In the genomic region with DNA sequence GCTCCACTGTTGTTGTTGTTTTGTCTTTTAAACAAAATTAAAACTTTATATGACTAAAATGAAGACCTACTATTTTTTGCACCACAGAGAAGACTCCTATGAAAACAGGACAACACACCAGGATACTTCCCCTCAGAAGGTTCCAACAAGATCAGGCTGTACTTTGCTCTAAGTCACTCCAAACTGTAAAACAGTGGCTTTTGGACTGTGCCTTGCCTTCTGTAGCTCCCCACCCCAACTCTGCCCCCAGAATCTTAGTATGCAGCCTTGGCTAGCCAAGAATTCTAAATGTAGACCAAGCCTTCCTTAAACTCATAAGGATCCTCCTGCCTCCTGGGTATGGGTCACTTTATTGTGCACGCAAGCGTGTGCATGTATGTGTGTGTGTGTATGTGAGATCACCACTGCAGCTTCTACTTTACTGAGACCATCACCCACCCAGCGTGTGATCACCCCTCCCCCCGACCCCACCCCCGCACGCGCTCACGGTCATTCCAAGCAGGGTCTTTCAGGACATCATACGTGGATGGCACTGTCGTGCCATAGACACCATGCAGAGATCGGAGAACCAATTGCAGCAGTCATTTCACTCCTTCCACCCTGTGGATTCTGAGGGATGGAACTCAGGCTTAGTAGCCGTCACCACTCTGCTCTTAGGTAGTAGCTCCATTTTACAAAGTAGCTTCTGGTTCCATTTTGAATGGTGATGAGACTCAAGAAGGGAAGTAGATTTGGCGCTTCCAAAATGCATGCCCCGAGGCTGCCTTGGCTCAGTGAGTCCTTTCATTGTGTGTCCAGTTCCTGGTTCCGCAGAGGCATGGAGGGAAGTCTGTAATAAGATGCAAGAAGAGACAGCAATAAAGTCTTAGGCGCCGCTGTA, we compare ENCODE assay signal across 8 mouse cellular contexts. TPM values are rescaled to one million over a fixed set of nuclear protein-coding genes. Genes with fewer than 3 reads are reported as not detected.
A peak's percentile ranks its signal among the peaks of the same experiment; 100 is the strongest.
DNase-seq lines count a peak whose midpoint lies in the region; ATAC-seq and TF ChIP-seq lines count a peak whose summit lies in the region.

No protein-coding gene starts in this region.

- H3K4me1 ChIP-seq in cerebellum, adult 2 months (ENCODE audit: control insufficient read depth, insufficient read depth, low read length), result peaks cover 21% of the 10 kb centered on the region
- peaks cover 16% of the 10 kb centered on the region; the same call in 1 of the 2 replicates for H3K4me1 ChIP-seq in lung, postnatal 0 days (ENCODE audit: insufficient read depth, low read depth, low read length)
- H3K4me1 ChIP-seq in hindbrain, postnatal 0 days (ENCODE audit: insufficient read depth, low read length), result peaks cover 34% of the 10 kb centered on the region
- peaks cover 47% of the 10 kb centered on the region for H3K4me1 ChIP-seq in midbrain, embryonic 13.5 days (replicated peaks)

- H3K36me3 ChIP-seq in lung, postnatal 0 days (ENCODE audit: insufficient read depth, low read length), result no peaks in the 10 kb centered on the region
- no peaks in the 10 kb centered on the region for H3K36me3 ChIP-seq in hindbrain, postnatal 0 days (ENCODE audit: insufficient read depth, low read length)
- H3K36me3 ChIP-seq in midbrain, embryonic 13.5 days, result 0 out of 2 replicates have a peak, but pooled peaks cover 3% of the 10 kb centered on the region

- no peaks in the 10 kb centered on the region for H3K9me3 ChIP-seq in lung, postnatal 0 days (ENCODE audit: low read length)
- no peaks in the 10 kb centered on the region for H3K9me3 ChIP-seq in hindbrain, postnatal 0 days (ENCODE audit: low read length)
- no peaks in the 10 kb centered on the region for H3K9me3 ChIP-seq in midbrain, embryonic 13.5 days

- no peak for ATAC-seq in lung, postnatal 0 days
- ATAC-seq in hindbrain, postnatal 0 days, result peak; percentile 39
- peak; percentile 27 for ATAC-seq in midbrain, embryonic 13.5 days

- peak overlapping the region; percentile 91; the same call in 1 of the 2 replicates for H3K9ac ChIP-seq in lung, postnatal 0 days (replicated peaks; ENCODE audit: low read depth)
- peak overlapping the region; percentile 97 for H3K9ac ChIP-seq in hindbrain, postnatal 0 days (replicated peaks; ENCODE audit: low read length)
- peak overlapping the region; percentile 99 for H3K9ac ChIP-seq in midbrain, embryonic 13.5 days (replicated peaks)

- peak overlapping the region; percentile 99 for H3K4me2 ChIP-seq in lung, postnatal 0 days (replicated peaks; ENCODE audit: low read depth, low read length)
- peak overlapping the region; percentile 77 for H3K4me2 ChIP-seq in hindbrain, postnatal 0 days (ENCODE audit: low read depth, low read length)
- peak overlapping the region; percentile 91 for H3K4me2 ChIP-seq in midbrain, embryonic 13.5 days (replicated peaks)

- TF ChIP-seq CTCF in cerebellum, adult 2 months (IDR thresholded peaks at IDR 0.05; ENCODE audit: borderline replicate concordance, insufficient read depth, low read depth, low read length), result no peak
- TF ChIP-seq CTCF in lung, postnatal 0 days (IDR thresholded peaks at IDR 0.05), result no peak
- no peak for TF ChIP-seq CTCF in hindbrain, postnatal 0 days (IDR thresholded peaks at IDR 0.05; ENCODE audit: low read depth)

- H3K27ac ChIP-seq in cerebellum, adult 2 months (ENCODE audit: insufficient read depth, low read length), result peak overlapping the region; percentile 75
- peak overlapping the region; percentile 81; the same call in 1 of the 2 replicates for H3K27ac ChIP-seq in lung, postnatal 0 days (ENCODE audit: low read length)
- peak overlapping the region; percentile 95 for H3K27ac ChIP-seq in hindbrain, postnatal 0 days
- H3K27ac ChIP-seq in midbrain, embryonic 13.5 days, result peak overlapping the region; percentile 95

- no peaks in the 10 kb centered on the region for H3K27me3 ChIP-seq in cerebellum, adult 2 months (ENCODE audit: control insufficient read depth, insufficient read depth, low read length)
- H3K27me3 ChIP-seq in lung, postnatal 0 days (replicated peaks; ENCODE audit: insufficient read depth, low read length), result no peaks in the 10 kb centered on the region
- H3K27me3 ChIP-seq in hindbrain, postnatal 0 days (ENCODE audit: insufficient read depth, low read length), result no peaks in the 10 kb centered on the region
- 0 out of 2 replicates have a peak, but pooled peaks cover 4% of the 10 kb centered on the region for H3K27me3 ChIP-seq in midbrain, embryonic 13.5 days

- no peak for DNase-seq in cerebellum, adult 2 months
- no peak for DNase-seq in cerebellum, adult 11 months
- DNase-seq in lung, postnatal 0 days (ENCODE audit: low spot score), result no peak
- no peak for DNase-seq in lung, postnatal 10 days
- DNase-seq in hindbrain, postnatal 0 days (ENCODE audit: low spot score), result peak; percentile 64
- no peak for DNase-seq in spleen, adult 12 weeks (ENCODE audit: low spot score)
- no peak for DNase-seq in left cerebral cortex, adult 8-10 months (ENCODE audit: low spot score in 2 of 2)

- 5% methylated on average over 17 of the region's 17 CpGs for WGBS in cerebellum, adult 2 months
- 7% methylated on average over 17 of the region's 17 CpGs for WGBS in lung, postnatal 0 days
- 4% methylated on average over 17 of the region's 17 CpGs for WGBS in hindbrain, postnatal 0 days
- 4% methylated on average over 17 of the region's 17 CpGs for WGBS in midbrain, embryonic 13.5 days

- TF ChIP-seq POLR2A in cerebellum, adult 2 months (IDR thresholded peaks at IDR 0.05; ENCODE audit: borderline replicate concordance, insufficient read depth, low read length), result no peak

- no peak for TF ChIP-seq EP300 in lung, postnatal 0 days (IDR thresholded peaks at IDR 0.05)

- peak overlapping the region; percentile 77 for H3K4me3 ChIP-seq in cerebellum, adult 2 months (replicated peaks; ENCODE audit: insufficient read depth, low read depth, low read length)
- H3K4me3 ChIP-seq in lung, postnatal 0 days (ENCODE audit: low read depth, low read length), result peak overlapping the region; percentile 71
- peak overlapping the region; percentile 84 for H3K4me3 ChIP-seq in hindbrain, postnatal 0 days (ENCODE audit: low read length)
- H3K4me3 ChIP-seq in midbrain, embryonic 13.5 days (replicated peaks), result peak overlapping the region; percentile 85

RNA-seq across cellular contexts. Expression of a gene that starts 13.3 kb away (rescaled TPM):
- 65.1 and 68.9 TPM in 2 replicates for polyA plus RNA-seq in cerebellum, adult 2 months (2012; rRNA removed)
- 43.4 and 44.4 TPM in 2 replicates for polyA plus RNA-seq in lung, postnatal 0 days (2015; fragmentation: Nextera tagmentation; extraction: Ambion mirVana)
- 108 and 134 TPM in 2 replicates for total RNA-seq in hindbrain, postnatal 0 days (2014; rRNA removed)
- polyA plus RNA-seq in hindbrain, postnatal 0 days (2015; fragmentation: Nextera tagmentation; extraction: Ambion mirVana), result 67.8 and 74.6 TPM in 2 replicates
- 18.0 and 30.1 TPM in 2 replicates for polyA plus RNA-seq in midbrain, embryonic 13.5 days (2015; fragmentation: Nextera tagmentation; extraction: Ambion mirVana)
- 10 to 100 TPM; 61.3 to 68.0 (median 65.8) TPM for total RNA-seq in left cerebral cortex, adult 8-10 months (2022)

RNA-seq across cellular contexts. Expression of a gene that starts 13.4 kb away (rescaled TPM):
- 377 and 381 TPM in 2 replicates for polyA plus RNA-seq in cerebellum, adult 2 months (2012; rRNA removed)
- 405 and 426 TPM in 2 replicates for polyA plus RNA-seq in lung, postnatal 0 days (2015; fragmentation: Nextera tagmentation; extraction: Ambion mirVana)
- total RNA-seq in hindbrain, postnatal 0 days (2014; rRNA removed), result 289 and 299 TPM in 2 replicates
- polyA plus RNA-seq in hindbrain, postnatal 0 days (2015; fragmentation: Nextera tagmentation; extraction: Ambion mirVana), result 412 and 450 TPM in 2 replicates
- polyA plus RNA-seq in midbrain, embryonic 13.5 days (2015; fragmentation: Nextera tagmentation; extraction: Ambion mirVana), result 271 and 280 TPM in 2 replicates
- 100 to 1,000 TPM; 498 to 523 (median 522) TPM for total RNA-seq in left cerebral cortex, adult 8-10 months (2022)

RNA-seq across cellular contexts. Expression of a gene that starts 14.4 kb away (rescaled TPM):
- 9.0 and 12.8 TPM in 2 replicates for polyA plus RNA-seq in cerebellum, adult 2 months (2012; rRNA removed)
- 21.8 and 21.9 TPM in 2 replicates for polyA plus RNA-seq in lung, postnatal 0 days (2015; fragmentation: Nextera tagmentation; extraction: Ambion mirVana)
- 4.0 and 6.8 TPM in 2 replicates for total RNA-seq in hindbrain, postnatal 0 days (2014; rRNA removed)
- 5.9 and 7.1 TPM in 2 replicates for polyA plus RNA-seq in hindbrain, postnatal 0 days (2015; fragmentation: Nextera tagmentation; extraction: Ambion mirVana)
- polyA plus RNA-seq in midbrain, embryonic 13.5 days (2015; fragmentation: Nextera tagmentation; extraction: Ambion mirVana), result 0.89 and 1.2 TPM in 2 replicates
- 10 to 100 TPM in 1 of 4 experiments, 1 to 10 TPM in 3; 8.0 to 15.8 (median 8.8) TPM for total RNA-seq in left cerebral cortex, adult 8-10 months (2022)

RNA-seq across cellular contexts. Expression of a gene that starts 49.8 kb away (rescaled TPM):
- polyA plus RNA-seq in cerebellum, adult 2 months (2012; rRNA removed), result 22.5 and 24.2 TPM in 2 replicates
- 6.9 and 9.0 TPM in 2 replicates for polyA plus RNA-seq in lung, postnatal 0 days (2015; fragmentation: Nextera tagmentation; extraction: Ambion mirVana)
- 40.8 and 44.2 TPM in 2 replicates for total RNA-seq in hindbrain, postnatal 0 days (2014; rRNA removed)
- 33.5 and 34.0 TPM in 2 replicates for polyA plus RNA-seq in hindbrain, postnatal 0 days (2015; fragmentation: Nextera tagmentation; extraction: Ambion mirVana)
- polyA plus RNA-seq in midbrain, embryonic 13.5 days (2015; fragmentation: Nextera tagmentation; extraction: Ambion mirVana), result 34.1 and 35.1 TPM in 2 replicates
- total RNA-seq in left cerebral cortex, adult 8-10 months (2022), result 10 to 100 TPM; 14.4 to 19.1 (median 15.7) TPM
